Mouse (Mus musculus): ENCODE results near the gene Coq9. TPM values are rescaled to one million over a fixed set of nuclear protein-coding genes. Genes with fewer than 3 reads are reported as not detected.
A peak's percentile ranks its signal among the peaks of the same experiment; 100 is the strongest.

Gene Coq9
- 55.3 and 61.8 TPM in 2 replicates for polyA plus RNA-seq (2015; fragmentation: Nextera tagmentation; extraction: Ambion mirVana)

GRCm38 (mm10) chr8:94837662-94838574 is at the start of gene Coq9, which contains the start of gene Ciapin1:
Gene Coq9, plus strand, starts transcription at chr8:94838321.
Gene Ciapin1, minus strand, starts transcription at chr8:94838358.
- H3K36me3 ChIP-seq (ENCODE audit: control insufficient read depth, insufficient read depth) = no peaks in the 10 kb centered on the region
- WGBS (ENCODE audit: insufficient replicate concordance) = under 1% methylated on average over 82 of the region's 82 CpGs
- no peaks in the 10 kb centered on the region for H3K9me3 ChIP-seq (replicated peaks; ENCODE audit: control insufficient read depth, low read length)
- H3K4me2 ChIP-seq (ENCODE audit: low read depth, low read length) = peak within 1 kb of the TSS; percentile 88
- peak within 1 kb of the TSS; percentile 98 for H3K9ac ChIP-seq (ENCODE audit: low read depth, low read length)
- peak within 1 kb of the TSS; percentile 96 for H3K27ac ChIP-seq (ENCODE audit: low read length)
- peak within 1 kb of the TSS; percentile 99 for H3K4me3 ChIP-seq (ENCODE audit: low read depth, low read length)
- ATAC-seq (ENCODE audit: low read depth) = peak; percentile 98
- peaks cover 20% of the 10 kb centered on the region for H3K4me1 ChIP-seq (ENCODE audit: control insufficient read depth, low read depth, low read length)
- no peaks in the 10 kb centered on the region for H3K27me3 ChIP-seq (ENCODE audit: control insufficient read depth, insufficient read depth, low read depth, low read length)

- 78% methylated on average over 10 of the region's 10 CpGs for WGBS (ENCODE audit: insufficient replicate concordance)
- ATAC-seq (ENCODE audit: low read depth) = no peak
- no peak overlapping the region for H3K27ac ChIP-seq (ENCODE audit: low read length)
- H3K36me3 ChIP-seq (ENCODE audit: control insufficient read depth, insufficient read depth) = no peaks in the 10 kb centered on the region
- no peak overlapping the region for H3K4me2 ChIP-seq (ENCODE audit: low read depth, low read length)
- H3K4me1 ChIP-seq (ENCODE audit: control insufficient read depth, low read depth, low read length) = peaks cover 50% of the 10 kb centered on the region
- no peak overlapping the region for H3K9ac ChIP-seq (ENCODE audit: low read depth, low read length)
- H3K9me3 ChIP-seq (replicated peaks; ENCODE audit: control insufficient read depth, low read length) = no peaks in the 10 kb centered on the region
- H3K27me3 ChIP-seq (ENCODE audit: control insufficient read depth, insufficient read depth, low read depth, low read length) = no peaks in the 10 kb centered on the region
- no peak overlapping the region for H3K4me3 ChIP-seq (ENCODE audit: low read depth, low read length)
Measured at GRCm38 (mm10) chr8:94789256-94789955, 48.7 kb upstream of the Coq9 start.

DNA sequence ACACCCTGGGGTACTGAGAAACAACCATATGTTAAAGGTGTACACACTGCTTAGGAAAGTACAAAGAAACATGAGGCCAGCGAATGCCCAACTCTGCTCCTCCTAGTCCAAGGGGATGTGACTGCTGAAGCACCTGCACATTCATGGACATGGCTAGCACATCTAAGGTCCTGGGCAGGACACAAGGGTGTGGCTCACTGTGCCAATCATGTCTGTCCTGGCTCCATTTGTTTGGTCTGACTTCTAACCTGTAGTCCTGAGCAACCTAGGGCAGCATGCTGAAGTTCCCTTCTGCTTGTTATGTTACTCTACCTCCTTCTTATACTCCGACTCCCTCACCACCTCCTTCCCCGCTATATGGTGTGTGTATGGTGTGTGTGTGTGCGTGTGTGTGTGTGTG is 43.8 kb upstream of the Coq9 start:
- H3K9ac ChIP-seq (ENCODE audit: low read depth, low read length) = no peak overlapping the region
- no peaks in the 10 kb centered on the region for H3K9me3 ChIP-seq (replicated peaks; ENCODE audit: control insufficient read depth, low read length)
- H3K36me3 ChIP-seq (ENCODE audit: control insufficient read depth, insufficient read depth) = no peaks in the 10 kb centered on the region
- peaks cover 14% of the 10 kb centered on the region for H3K4me1 ChIP-seq (ENCODE audit: control insufficient read depth, low read depth, low read length)
- H3K27ac ChIP-seq (ENCODE audit: low read length) = no peak overlapping the region
- ATAC-seq (ENCODE audit: low read depth) = peak; percentile 58; the same call in 1 of the 2 replicates
- 80% methylated on average over 4 of the region's 4 CpGs for WGBS (ENCODE audit: insufficient replicate concordance)
- no peaks in the 10 kb centered on the region for H3K27me3 ChIP-seq (ENCODE audit: control insufficient read depth, insufficient read depth, low read depth, low read length)
- H3K4me2 ChIP-seq (ENCODE audit: low read depth, low read length) = no peak overlapping the region
- H3K4me3 ChIP-seq (ENCODE audit: low read depth, low read length) = no peak overlapping the region

DNA sequence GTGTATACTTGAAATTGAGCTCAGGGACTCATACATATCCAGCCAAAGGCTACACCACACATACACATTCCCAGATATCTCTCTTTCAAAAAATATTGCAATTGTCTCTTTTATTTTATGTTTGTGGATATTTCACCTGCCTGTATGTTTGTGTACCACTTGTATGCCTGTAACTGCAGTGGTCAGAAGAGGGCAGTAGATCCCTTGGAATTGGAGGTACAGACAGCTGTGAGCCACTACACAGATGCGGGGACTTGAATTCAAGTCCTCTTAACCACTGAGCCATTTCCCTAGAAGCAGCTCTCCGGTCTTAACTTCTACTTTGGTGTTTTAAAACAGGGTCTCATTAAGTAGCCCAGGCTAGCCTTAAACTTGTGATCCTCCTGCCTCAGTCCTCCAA is 43.3 kb upstream of the Coq9 start:
- H3K9me3 ChIP-seq (replicated peaks; ENCODE audit: control insufficient read depth, low read length) = no peaks in the 10 kb centered on the region
- no peaks in the 10 kb centered on the region for H3K27me3 ChIP-seq (ENCODE audit: control insufficient read depth, insufficient read depth, low read depth, low read length)
- H3K4me1 ChIP-seq (ENCODE audit: control insufficient read depth, low read depth, low read length) = peaks cover 10% of the 10 kb centered on the region
- H3K36me3 ChIP-seq (ENCODE audit: control insufficient read depth, insufficient read depth) = no peaks in the 10 kb centered on the region
- H3K9ac ChIP-seq (ENCODE audit: low read depth, low read length) = no peak overlapping the region
- H3K4me3 ChIP-seq (ENCODE audit: low read depth, low read length) = no peak overlapping the region
- peak; percentile 54 for ATAC-seq (ENCODE audit: low read depth)
- WGBS (ENCODE audit: insufficient replicate concordance) = 76% methylated on average over 2 of the region's 2 CpGs
- H3K4me2 ChIP-seq (ENCODE audit: low read depth, low read length) = no peak overlapping the region
- H3K27ac ChIP-seq (ENCODE audit: low read length) = no peak overlapping the region

DNA sequence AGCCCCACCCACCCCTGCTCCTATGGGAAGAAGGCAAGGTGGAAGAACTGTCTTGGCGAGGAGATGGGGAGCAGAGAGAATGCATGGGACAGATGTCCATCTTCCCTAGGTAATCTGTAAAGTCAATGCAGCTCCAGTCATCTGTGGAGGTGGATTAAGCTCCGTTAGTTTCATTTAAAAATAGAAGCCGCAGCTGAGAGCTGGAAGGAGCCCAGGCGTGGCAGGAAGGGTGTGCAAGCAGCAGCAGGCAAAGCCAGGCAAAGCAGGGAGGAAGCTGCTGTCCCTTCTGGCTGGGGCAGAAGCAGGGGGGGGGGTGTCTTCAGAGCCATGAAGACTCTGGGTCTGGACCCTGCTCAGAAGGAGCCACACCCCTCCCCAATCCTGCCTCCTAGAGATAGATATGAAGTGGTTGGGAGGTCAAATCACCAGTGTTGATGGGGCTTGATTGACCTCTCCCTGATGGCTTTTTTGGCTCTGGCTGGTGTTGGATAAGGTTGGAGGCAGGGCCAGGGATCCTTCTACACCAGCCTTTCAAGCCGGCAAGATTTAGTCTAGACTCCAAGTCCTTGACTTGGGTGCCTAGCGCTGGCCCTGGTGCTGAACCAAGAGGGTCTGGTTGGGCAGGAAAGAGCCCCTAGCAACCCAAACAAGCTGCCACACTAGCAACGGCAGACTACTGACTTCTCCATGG is 37.7 kb upstream of the Coq9 start:
- H3K9me3 ChIP-seq (replicated peaks; ENCODE audit: control insufficient read depth, low read length) = no peaks in the 10 kb centered on the region
- no peak overlapping the region for H3K4me3 ChIP-seq (ENCODE audit: low read depth, low read length)
- ATAC-seq (ENCODE audit: low read depth) = no peak
- H3K4me1 ChIP-seq (ENCODE audit: control insufficient read depth, low read depth, low read length) = peaks cover 5% of the 10 kb centered on the region
- no peaks in the 10 kb centered on the region for H3K36me3 ChIP-seq (ENCODE audit: control insufficient read depth, insufficient read depth)
- no peak overlapping the region for H3K27ac ChIP-seq (ENCODE audit: low read length)
- no peak overlapping the region for H3K4me2 ChIP-seq (ENCODE audit: low read depth, low read length)
- 35% methylated on average over 7 of the region's 7 CpGs for WGBS (ENCODE audit: insufficient replicate concordance)
- H3K9ac ChIP-seq (ENCODE audit: low read depth, low read length) = no peak overlapping the region
- peaks cover 14% of the 10 kb centered on the region for H3K27me3 ChIP-seq (ENCODE audit: control insufficient read depth, insufficient read depth, low read depth, low read length)

- peaks cover 14% of the 10 kb centered on the region for H3K27me3 ChIP-seq (ENCODE audit: control insufficient read depth, insufficient read depth, low read depth, low read length)
- 38% methylated on average over 14 of the region's 14 CpGs for WGBS (ENCODE audit: insufficient replicate concordance)
- no peak overlapping the region for H3K27ac ChIP-seq (ENCODE audit: low read length)
- H3K36me3 ChIP-seq (ENCODE audit: control insufficient read depth, insufficient read depth) = no peaks in the 10 kb centered on the region
- peaks cover 5% of the 10 kb centered on the region for H3K4me1 ChIP-seq (ENCODE audit: control insufficient read depth, low read depth, low read length)
- H3K4me2 ChIP-seq (ENCODE audit: low read depth, low read length) = no peak overlapping the region
- H3K9me3 ChIP-seq (replicated peaks; ENCODE audit: control insufficient read depth, low read length) = no peaks in the 10 kb centered on the region
- H3K9ac ChIP-seq (ENCODE audit: low read depth, low read length) = no peak overlapping the region
- H3K4me3 ChIP-seq (ENCODE audit: low read depth, low read length) = no peak overlapping the region
- no peak for ATAC-seq (ENCODE audit: low read depth)
Measured at GRCm38 (mm10) chr8:94801293-94802095, 36.6 kb upstream of the Coq9 start.

- Histone ChIP-seq H3K4me2 (ENCODE audit: low read depth, low read length) (no peak overlapping the region), H3K9me3 (replicated peaks; ENCODE audit: control insufficient read depth, low read length) (no peaks in the 10 kb centered on the region), H3K4me3 (ENCODE audit: low read depth, low read length) (no peak overlapping the region), H3K4me1 (ENCODE audit: control insufficient read depth, low read depth, low read length) (peaks cover 5% of the 10 kb centered on the region), H3K27me3 (ENCODE audit: control insufficient read depth, insufficient read depth, low read depth, low read length) (peaks cover 14% of the 10 kb centered on the region), H3K9ac (ENCODE audit: low read depth, low read length) (no peak overlapping the region), H3K27ac (ENCODE audit: low read length) (no peak overlapping the region), H3K36me3 (ENCODE audit: control insufficient read depth, insufficient read depth) (no peaks in the 10 kb centered on the region)
- ATAC-seq (ENCODE audit: low read depth) = 0 out of 2 replicates have a peak, but pooled peaks have one; percentile 13
- 13% methylated on average over 4 of the region's 4 CpGs for WGBS (ENCODE audit: insufficient replicate concordance)
Measured at GRCm38 (mm10) chr8:94802375-94802774, 35.7 kb upstream of the Coq9 start.

DNA sequence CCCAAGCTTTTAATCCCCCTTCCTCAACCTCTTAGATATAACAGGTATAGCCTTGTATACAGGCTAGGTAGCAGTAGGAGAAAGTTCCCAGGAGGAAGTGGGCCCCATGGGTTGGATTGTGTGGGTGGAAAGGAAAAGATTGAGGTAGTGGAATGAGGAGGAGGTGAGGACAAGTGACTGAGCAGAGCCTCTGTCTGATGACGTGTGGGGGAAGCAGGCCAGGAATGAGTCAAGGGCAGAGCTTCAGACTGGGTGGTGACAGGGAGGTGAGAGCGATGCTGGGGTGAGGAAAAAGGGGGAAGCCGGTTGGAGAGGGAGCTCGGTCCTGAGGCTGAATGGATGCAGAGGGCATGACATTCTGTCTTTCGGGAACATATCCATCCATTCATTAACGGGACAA is 34.6 kb upstream of the Coq9 start:
- H3K27ac ChIP-seq (ENCODE audit: low read length) = no peak overlapping the region
- H3K9me3 ChIP-seq (replicated peaks; ENCODE audit: control insufficient read depth, low read length) = no peaks in the 10 kb centered on the region
- no peak for ATAC-seq (ENCODE audit: low read depth)
- no peak overlapping the region for H3K4me3 ChIP-seq (ENCODE audit: low read depth, low read length)
- peaks cover 5% of the 10 kb centered on the region for H3K4me1 ChIP-seq (ENCODE audit: control insufficient read depth, low read depth, low read length)
- peaks cover 14% of the 10 kb centered on the region for H3K27me3 ChIP-seq (ENCODE audit: control insufficient read depth, insufficient read depth, low read depth, low read length)
- no peak overlapping the region for H3K4me2 ChIP-seq (ENCODE audit: low read depth, low read length)
- H3K36me3 ChIP-seq (ENCODE audit: control insufficient read depth, insufficient read depth) = no peaks in the 10 kb centered on the region
- 56% methylated on average over 6 of the region's 6 CpGs for WGBS (ENCODE audit: insufficient replicate concordance)
- no peak overlapping the region for H3K9ac ChIP-seq (ENCODE audit: low read depth, low read length)
